Mouse (Mus musculus): ENCODE results near the gene Gm11634. TPM values are rescaled to one million over a fixed set of nuclear protein-coding genes. Genes with fewer than 3 reads are reported as not detected.
A peak's percentile ranks its signal among the peaks of the same experiment; 100 is the strongest.
"Not testable (repeated sequence)": the region's sequence is repeated elsewhere in the genome, so short reads cannot be mapped to it uniquely, and the experiment has no call there.

Gm11634 gene
- polyA plus RNA-seq, 1 experiment from 2014 or later, result not detected

- no peak for DNase-seq (ENCODE audit: low spot score)
- H3K9ac ChIP-seq (replicated peaks; ENCODE audit: low read length), result no peak overlapping the region
- H3K4me3 ChIP-seq (ENCODE audit: low read depth, low read length), result no peak overlapping the region
- no peaks in the 10 kb centered on the region for H3K36me3 ChIP-seq (replicated peaks; ENCODE audit: control insufficient read depth, insufficient read depth, low read depth, low read length)
- H3K9me3 ChIP-seq (replicated peaks; ENCODE audit: control insufficient read depth, low read length), result no peaks in the 10 kb centered on the region
- 76% methylated on average over 12 of the region's 12 CpGs for WGBS
- H3K27me3 ChIP-seq (ENCODE audit: control insufficient read depth, insufficient read depth, low read length), result no peaks in the 10 kb centered on the region
- no peaks in the 10 kb centered on the region for H3K4me1 ChIP-seq (ENCODE audit: control insufficient read depth, insufficient read depth, low read length)
- no peak overlapping the region for H3K27ac ChIP-seq (replicated peaks; ENCODE audit: low read depth, low read length)
- ATAC-seq (replicated peaks; ENCODE audit: insufficient number of reproducible peaks, low FRiP score, low TSS enrichment, low read depth), result no peak
- H3K4me2 ChIP-seq (ENCODE audit: low read depth, low read length), result no peak overlapping the region
These were observed 8.9 kb downstream of the Gm11634 start for GRCm38 (mm10) chr11:101589989-101590624.

DNA sequence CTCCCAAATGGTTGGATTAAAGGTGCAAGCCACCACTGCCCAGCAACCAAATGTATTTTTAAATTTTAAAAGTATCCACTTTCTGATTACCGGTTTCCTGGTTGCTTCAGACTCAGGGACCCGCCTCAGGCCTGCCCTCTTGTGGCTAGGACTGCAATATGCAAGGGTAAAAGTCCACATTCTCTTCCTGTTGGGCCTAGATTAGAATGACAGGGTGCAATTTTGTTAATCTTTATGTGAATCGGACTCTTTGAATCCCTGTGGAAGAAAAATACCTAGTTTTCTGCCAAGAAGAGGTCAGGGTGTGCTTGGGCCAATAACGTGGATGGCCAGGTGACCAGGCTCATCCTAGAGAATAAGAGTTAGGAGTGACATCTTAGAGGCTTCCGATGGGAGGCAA is 9.6 kb downstream of the Gm11634 start:
- Histone ChIP-seq H3K4me3 (ENCODE audit: low read depth, low read length) (no peak overlapping the region), H3K4me1 (ENCODE audit: control insufficient read depth, insufficient read depth, low read length) (no peaks in the 10 kb centered on the region), H3K9ac (replicated peaks; ENCODE audit: low read length) (no peak overlapping the region), H3K27ac (replicated peaks; ENCODE audit: low read depth, low read length) (no peak overlapping the region), H3K27me3 (ENCODE audit: control insufficient read depth, insufficient read depth, low read length) (no peaks in the 10 kb centered on the region), H3K36me3 (replicated peaks; ENCODE audit: control insufficient read depth, insufficient read depth, low read depth, low read length) (no peaks in the 10 kb centered on the region), H3K4me2 (ENCODE audit: low read depth, low read length) (no peak overlapping the region), H3K9me3 (replicated peaks; ENCODE audit: control insufficient read depth, low read length) (no peaks in the 10 kb centered on the region)
- WGBS, result 32% methylated on average over 5 of the region's 5 CpGs
- DNase-seq (ENCODE audit: low spot score), result peak; percentile 73
- no peak for ATAC-seq (replicated peaks; ENCODE audit: insufficient number of reproducible peaks, low FRiP score, low TSS enrichment, low read depth)

GRCm38 (mm10) chr11:101588868-101589267 is 10.2 kb downstream of the Gm11634 start:
- Histone ChIP-seq H3K9me3 (replicated peaks; ENCODE audit: control insufficient read depth, low read length) (no peaks in the 10 kb centered on the region), H3K27me3 (ENCODE audit: control insufficient read depth, insufficient read depth, low read length) (no peaks in the 10 kb centered on the region), H3K4me1 (ENCODE audit: control insufficient read depth, insufficient read depth, low read length) (no peaks in the 10 kb centered on the region), H3K4me3 (ENCODE audit: low read depth, low read length) (no peak overlapping the region), H3K9ac (replicated peaks; ENCODE audit: low read length) (no peak overlapping the region), H3K27ac (replicated peaks; ENCODE audit: low read depth, low read length) (no peak overlapping the region), H3K4me2 (ENCODE audit: low read depth, low read length) (no peak overlapping the region), H3K36me3 (replicated peaks; ENCODE audit: control insufficient read depth, insufficient read depth, low read depth, low read length) (no peaks in the 10 kb centered on the region)
- WGBS, result 87% methylated on average over 7 of the region's 7 CpGs
- ATAC-seq (replicated peaks; ENCODE audit: insufficient number of reproducible peaks, low FRiP score, low TSS enrichment, low read depth), result no peak
- DNase-seq (ENCODE audit: low spot score), result no peak

GRCm38 (mm10) chr11:101587676-101588075 is 11.4 kb downstream of the Gm11634 start:
- DNase-seq (ENCODE audit: low spot score), result no peak
- Histone ChIP-seq H3K27me3 (ENCODE audit: control insufficient read depth, insufficient read depth, low read length) (no peaks in the 10 kb centered on the region), H3K4me3 (ENCODE audit: low read depth, low read length) (no peak overlapping the region), H3K9ac (replicated peaks; ENCODE audit: low read length) (no peak overlapping the region), H3K9me3 (replicated peaks; ENCODE audit: control insufficient read depth, low read length) (no peaks in the 10 kb centered on the region), H3K4me2 (ENCODE audit: low read depth, low read length) (no peak overlapping the region), H3K36me3 (replicated peaks; ENCODE audit: control insufficient read depth, insufficient read depth, low read depth, low read length) (no peaks in the 10 kb centered on the region), H3K4me1 (ENCODE audit: control insufficient read depth, insufficient read depth, low read length) (no peaks in the 10 kb centered on the region), H3K27ac (replicated peaks; ENCODE audit: low read depth, low read length) (no peak overlapping the region)
- WGBS, result 87% methylated on average over 10 of the region's 10 CpGs
- no peak for ATAC-seq (replicated peaks; ENCODE audit: insufficient number of reproducible peaks, low FRiP score, low TSS enrichment, low read depth)

- no peak for ATAC-seq (replicated peaks; ENCODE audit: insufficient number of reproducible peaks, low FRiP score, low TSS enrichment, low read depth)
- Histone ChIP-seq H3K4me2 (ENCODE audit: low read depth, low read length) (no peak overlapping the region), H3K27me3 (ENCODE audit: control insufficient read depth, insufficient read depth, low read length) (no peaks in the 10 kb centered on the region), H3K4me1 (ENCODE audit: control insufficient read depth, insufficient read depth, low read length) (no peaks in the 10 kb centered on the region), H3K9ac (replicated peaks; ENCODE audit: low read length) (no peak overlapping the region), H3K4me3 (ENCODE audit: low read depth, low read length) (no peak overlapping the region), H3K36me3 (replicated peaks; ENCODE audit: control insufficient read depth, insufficient read depth, low read depth, low read length) (no peaks in the 10 kb centered on the region), H3K27ac (replicated peaks; ENCODE audit: low read depth, low read length) (no peak overlapping the region), H3K9me3 (replicated peaks; ENCODE audit: control insufficient read depth, low read length) (no peaks in the 10 kb centered on the region)
- DNase-seq (ENCODE audit: low spot score), result no peak
- 79% methylated on average over 4 of the region's 4 CpGs for WGBS
These were observed 13.3 kb downstream of the Gm11634 start for GRCm38 (mm10) chr11:101585805-101586204.

- not testable (repeated sequence) for H3K36me3 ChIP-seq (replicated peaks; ENCODE audit: control insufficient read depth, insufficient read depth, low read depth, low read length); H3K9me3 ChIP-seq (replicated peaks; ENCODE audit: control insufficient read depth, low read length); H3K4me1 ChIP-seq (ENCODE audit: control insufficient read depth, insufficient read depth, low read length); H3K4me2 ChIP-seq (ENCODE audit: low read depth, low read length); DNase-seq (ENCODE audit: low spot score); H3K9ac ChIP-seq (replicated peaks; ENCODE audit: low read length); H3K27ac ChIP-seq (replicated peaks; ENCODE audit: low read depth, low read length); H3K27me3 ChIP-seq (ENCODE audit: control insufficient read depth, insufficient read depth, low read length); ATAC-seq (replicated peaks; ENCODE audit: insufficient number of reproducible peaks, low FRiP score, low TSS enrichment, low read depth); H3K4me3 ChIP-seq (ENCODE audit: low read depth, low read length)
- 97% methylated on average over 1 of the region's 1 CpGs for WGBS
These were observed 14.0 kb downstream of the Gm11634 start for GRCm38 (mm10) chr11:101585031-101585430.

DNA sequence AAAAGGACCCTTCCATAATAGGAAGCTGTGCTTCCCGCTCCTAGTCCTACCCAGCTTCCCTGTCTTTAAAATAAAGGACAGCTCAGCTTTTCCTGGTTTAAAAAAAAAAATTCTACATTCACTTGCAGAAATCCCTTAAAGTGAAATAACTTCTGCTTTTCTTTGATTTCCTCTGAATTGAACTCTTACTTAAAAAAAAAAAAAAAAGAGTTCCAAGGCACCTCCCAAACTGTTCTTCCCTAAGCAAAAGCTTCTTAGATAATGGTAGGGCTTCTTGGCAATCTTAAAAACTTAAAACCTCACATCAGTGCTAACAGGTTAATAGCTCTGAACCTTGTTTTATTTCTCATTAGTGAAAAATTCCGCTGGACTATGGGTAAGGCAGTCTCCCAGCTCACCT is 15.9 kb downstream of the Gm11634 start:
- ATAC-seq (replicated peaks; ENCODE audit: insufficient number of reproducible peaks, low FRiP score, low TSS enrichment, low read depth), result no peak
- 89% methylated on average over 2 of the region's 2 CpGs for WGBS

DNA sequence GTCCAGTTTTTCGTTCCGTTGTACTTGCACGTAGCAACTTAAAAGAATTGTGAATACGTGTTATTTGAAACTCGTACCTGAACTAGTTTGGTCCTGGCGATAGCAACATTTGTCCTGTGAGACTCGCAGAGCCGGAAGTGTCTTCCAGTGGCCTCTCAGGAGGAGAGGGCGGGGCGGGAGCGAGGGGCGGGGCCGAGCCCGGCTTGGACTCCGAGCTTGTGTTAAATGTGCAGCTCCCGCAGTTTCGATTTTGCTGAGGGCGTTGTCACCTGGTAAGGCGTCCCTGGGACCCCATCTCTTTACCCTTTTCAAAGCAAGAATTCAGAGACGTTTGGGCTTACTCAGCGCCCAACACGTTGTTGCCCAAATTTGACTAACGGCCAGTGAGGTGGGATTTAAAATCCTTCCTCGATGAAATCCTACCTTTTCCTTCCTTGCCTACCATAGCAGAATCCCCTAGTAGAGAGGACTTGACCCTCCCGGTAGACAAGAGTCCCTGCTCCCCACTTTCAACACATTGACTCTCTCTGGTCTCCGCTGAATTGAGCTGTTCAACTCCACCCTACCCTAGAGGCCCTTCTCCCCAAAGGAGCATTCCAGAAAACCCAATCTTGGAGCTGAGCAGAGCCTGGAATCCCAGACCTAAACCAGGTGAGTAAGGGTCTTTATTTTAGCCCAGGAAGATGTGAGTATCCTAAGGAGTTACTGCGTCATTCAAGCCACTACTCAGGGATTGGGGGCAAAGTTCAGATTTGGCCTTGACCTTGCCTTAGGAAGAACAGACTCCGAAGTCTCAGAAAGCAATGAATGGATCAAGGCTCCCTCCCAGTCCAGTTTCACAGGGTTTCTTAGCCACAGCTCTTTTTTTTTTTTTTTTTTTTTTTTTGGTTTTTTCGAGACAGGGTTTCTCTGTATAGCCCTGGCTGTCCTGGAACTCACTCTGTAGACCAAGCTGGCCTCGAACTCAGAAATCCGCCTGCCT is 16.7 kb downstream of the Gm11634 start, which contains the start of gene Tmem106a:
TSS of gene Tmem106a (plus strand) at position 189 of the 982 bp plus-strand sequence.
- Histone ChIP-seq H3K4me2 (ENCODE audit: low read depth, low read length) (peak within 1 kb of the TSS; percentile 25), H3K9ac (replicated peaks; ENCODE audit: low read length) (peak within 1 kb of the TSS; percentile 37; the same call in 1 of the 2 replicates), H3K27me3 (ENCODE audit: control insufficient read depth, insufficient read depth, low read length) (no peaks in the 10 kb centered on the region), H3K4me3 (ENCODE audit: low read depth, low read length) (peak within 1 kb of the TSS; percentile 24), H3K36me3 (replicated peaks; ENCODE audit: control insufficient read depth, insufficient read depth, low read depth, low read length) (peaks cover 3% of the 10 kb centered on the region), H3K4me1 (ENCODE audit: control insufficient read depth, insufficient read depth, low read length) (no peaks in the 10 kb centered on the region), H3K27ac (replicated peaks; ENCODE audit: low read depth, low read length) (no peak within 1 kb of the TSS), H3K9me3 (replicated peaks; ENCODE audit: control insufficient read depth, low read length) (no peaks in the 10 kb centered on the region)
- 15% methylated on average over 29 of the region's 31 CpGs for WGBS
- DNase-seq (ENCODE audit: low spot score) (peak; percentile 80), ATAC-seq (replicated peaks; ENCODE audit: insufficient number of reproducible peaks, low FRiP score, low TSS enrichment, low read depth) (0 out of 2 replicates have a peak, but pooled peaks have one; percentile 59)

More for the DNA sequence above, 15.9 kb downstream of the Gm11634 start:
- H3K27me3 ChIP-seq (ENCODE audit: control insufficient read depth, insufficient read depth, low read length), result no peaks in the 10 kb centered on the region
- H3K9me3 ChIP-seq (replicated peaks; ENCODE audit: control insufficient read depth, low read length), result no peaks in the 10 kb centered on the region
- no peak for DNase-seq (ENCODE audit: low spot score)
- no peak overlapping the region for H3K4me3 ChIP-seq (ENCODE audit: low read depth, low read length)
- no peak overlapping the region for H3K27ac ChIP-seq (replicated peaks; ENCODE audit: low read depth, low read length)
- peaks cover 3% of the 10 kb centered on the region for H3K36me3 ChIP-seq (replicated peaks; ENCODE audit: control insufficient read depth, insufficient read depth, low read depth, low read length)
- no peak overlapping the region for H3K9ac ChIP-seq (replicated peaks; ENCODE audit: low read length)
- H3K4me1 ChIP-seq (ENCODE audit: control insufficient read depth, insufficient read depth, low read length), result no peaks in the 10 kb centered on the region
- no peak overlapping the region for H3K4me2 ChIP-seq (ENCODE audit: low read depth, low read length)

All from embryonic facial prominence, embryonic 11.5 days (tissue).